Mouse (Mus musculus): Measurements from ENCODE around the gene Gin1.

GRCm38 (mm10) chr1:97726730-97727129, 43.2 kb upstream of the Gin1 start:
- TF ChIP-seq CTCF (IDR thresholded peaks at IDR 0.05; ENCODE audit: extremely low read depth, insufficient read length, insufficient replicate concordance, low read depth, low read length) (peak; percentile 58; the same call in 1 of the 2 replicates), POLR2A (IDR thresholded peaks at IDR 0.05; ENCODE audit: low read depth, low read length) (no peak)
